Mouse (Mus musculus) bone marrow macrophage, adult 2 months (primary cell): ENCODE results near the gene Sipa1l3.

Experiments
- CTCF ChIP-seq: IDR thresholded peaks from 2 replicates; pipeline ENCODE4 v1.5.1; 2012; ENCODE audit warnings: low read depth, mild to moderate bottlenecking, low read length, moderate library complexity
- POLR2A ChIP-seq: IDR thresholded peaks from 2 replicates; pipeline ENCODE4 v1.6.1; 2012; ENCODE audit warnings: mild to moderate bottlenecking, low read depth, low read length, borderline replicate concordance

GRCm38 (mm10) chr7:29555521-29555920 is 37.1 kb upstream of the Sipa1l3 start:
- TF ChIP-seq POLR2A (no peak), CTCF (no peak)
